Mouse (Mus musculus) limb, embryonic 13.5 days (tissue): Measurements from ENCODE around the gene Tmem206. TPM values are rescaled to one million over a fixed set of nuclear protein-coding genes. Genes with fewer than 3 reads are reported as not detected.

Experiments used
- ATAC-seq: fragments of 200-750 bp; cut with Nextera tagmentation; 2 replicates; pipeline ENCODE4 v1.8.0; 2017; ENCODE audit warnings: low read depth, moderate number of reproducible peaks, moderate TSS enrichment; ENCODE audit not compliant: low FRiP score
- H3K27ac ChIP-seq: fragments of 300-500 bp; sonication (generic); 2 replicates; pipeline ENCODE4 v1.5.1; 2015; ENCODE audit warnings: inconsistent platforms, mild to moderate bottlenecking, moderate library complexity
- H3K27me3 ChIP-seq: fragments of 300-500 bp; sonication (generic); 2 replicates; pipeline ENCODE4 v1.6.1; 2015; ENCODE audit warnings: mild to moderate bottlenecking, inconsistent platforms
- H3K36me3 ChIP-seq: fragments of 300-500 bp; sonication (generic); 2 replicates; pipeline ENCODE4 v1.6.1; 2015; ENCODE audit warnings: inconsistent platforms, mild to moderate bottlenecking, moderate library complexity
- H3K4me1 ChIP-seq: fragments of 300-500 bp; sonication (generic); 2 replicates; pipeline ENCODE4 v1.6.1; 2015; ENCODE audit warnings: inconsistent platforms
- H3K4me2 ChIP-seq: fragments of 300-500 bp; sonication (generic); replicated peaks from 2 replicates; pipeline ENCODE4 v1.6.1; 2015; ENCODE audit warnings: inconsistent platforms, mild to moderate bottlenecking, moderate library complexity
- H3K4me3 ChIP-seq: fragments of 300-500 bp; sonication (generic); 2 replicates; pipeline ENCODE4 v1.5.1; 2015; ENCODE audit warnings: moderate library complexity, mild to moderate bottlenecking, inconsistent platforms
- H3K9ac ChIP-seq: fragments of 300-500 bp; sonication (generic); 2 replicates; pipeline ENCODE4 v1.6.1; 2015; ENCODE audit warnings: mild to moderate bottlenecking, inconsistent platforms
- H3K9me3 ChIP-seq: fragments of 300-500 bp; sonication (generic); 2 replicates; pipeline ENCODE4 v1.6.1; 2016; ENCODE audit warnings: inconsistent platforms
- WGBS: fragments of 180-500 bp; shearing (Covaris S2); methylation state at CpG from one replicate; pipeline ENCODE4 v1.1.7; 2015; 5-methylcytosine and 5-hydroxymethylcytosine counted together
- polyA plus RNA-seq: library from polyadenylated mRNA; unstranded; fragments of >200 nt; fragmentation: Nextera tagmentation; extraction: Ambion mirVana; gene quantifications from 2 replicates; pipeline ENCODE4 v1.2.1, GENCODE M21; 2015

Tmem206 gene
- polyA plus RNA-seq, result 20.7 and 21.5 TPM in 2 replicates

DNA sequence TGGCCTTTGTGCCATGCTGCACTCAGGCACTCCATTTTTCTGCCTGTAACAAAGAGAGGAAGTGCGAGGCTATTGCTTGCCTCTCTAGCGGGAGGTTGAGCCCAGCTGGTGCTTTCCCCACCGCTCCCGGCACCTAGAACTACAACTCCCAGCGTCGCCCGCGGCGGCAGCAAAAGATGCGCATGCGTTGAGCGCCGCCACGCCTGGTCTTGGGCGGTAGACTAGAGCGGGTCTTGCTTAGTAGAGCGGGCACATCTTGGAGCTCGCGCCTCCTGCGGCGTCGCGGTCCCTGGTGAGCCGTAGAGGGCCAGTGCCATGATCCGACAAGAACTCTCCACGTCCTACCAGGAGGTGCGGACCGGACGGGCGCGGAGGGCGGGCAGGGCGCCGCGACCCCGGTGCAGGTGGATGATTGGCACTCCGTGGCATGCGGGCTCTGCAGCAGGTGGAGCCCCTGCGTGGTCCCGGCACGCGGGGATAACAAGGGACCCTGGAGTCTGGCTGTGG is at the start of gene Tmem206:
Tmem206 (plus strand) TSS at position 187 of the 507 bp plus-strand sequence.
- no peaks in the 10 kb centered on the region for H3K9me3 ChIP-seq
- no peaks in the 10 kb centered on the region for H3K27me3 ChIP-seq
- H3K4me3 ChIP-seq, result peak within 1 kb of the TSS; percentile 73
- WGBS, result under 1% methylated on average over 42 of the region's 42 CpGs
- peaks cover 21% of the 10 kb centered on the region for H3K4me1 ChIP-seq
- no peak within 1 kb of the TSS for H3K27ac ChIP-seq
- ATAC-seq, result peak; percentile 94
- peak within 1 kb of the TSS; percentile 89 for H3K4me2 ChIP-seq
- 0 out of 2 replicates have a peak, but pooled peaks cover 1% of the 10 kb centered on the region for H3K36me3 ChIP-seq
- peak within 1 kb of the TSS; percentile 81 for H3K9ac ChIP-seq

DNA sequence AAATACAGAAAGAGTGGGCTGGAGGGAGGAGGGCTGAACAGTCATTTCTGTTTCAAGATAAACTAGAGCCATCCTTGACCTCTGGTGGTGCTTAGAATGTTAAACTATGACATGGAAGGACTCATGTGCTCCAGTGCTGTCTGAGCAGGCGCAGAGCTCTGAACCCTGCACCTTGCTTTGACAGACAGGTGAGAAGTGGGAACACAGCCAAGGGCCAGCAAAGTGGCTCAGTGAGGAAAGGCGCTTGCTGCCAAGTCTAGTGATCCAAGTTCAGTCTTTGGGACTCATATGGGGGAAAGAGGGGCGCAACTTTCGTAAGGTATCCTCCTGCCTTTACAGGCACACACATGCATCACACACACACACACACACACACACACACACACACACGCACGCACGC is 49.5 kb upstream of the Tmem206 start:
- Histone ChIP-seq H3K36me3 (no peaks in the 10 kb centered on the region), H3K27ac (no peak overlapping the region), H3K4me1 (no peaks in the 10 kb centered on the region), H3K27me3 (no peaks in the 10 kb centered on the region), H3K9ac (no peak overlapping the region), H3K9me3 (no peaks in the 10 kb centered on the region), H3K4me2 (no peak overlapping the region), H3K4me3 (no peak overlapping the region)
- ATAC-seq, result no peak
- 89% methylated on average over 7 of the region's 7 CpGs for WGBS

DNA sequence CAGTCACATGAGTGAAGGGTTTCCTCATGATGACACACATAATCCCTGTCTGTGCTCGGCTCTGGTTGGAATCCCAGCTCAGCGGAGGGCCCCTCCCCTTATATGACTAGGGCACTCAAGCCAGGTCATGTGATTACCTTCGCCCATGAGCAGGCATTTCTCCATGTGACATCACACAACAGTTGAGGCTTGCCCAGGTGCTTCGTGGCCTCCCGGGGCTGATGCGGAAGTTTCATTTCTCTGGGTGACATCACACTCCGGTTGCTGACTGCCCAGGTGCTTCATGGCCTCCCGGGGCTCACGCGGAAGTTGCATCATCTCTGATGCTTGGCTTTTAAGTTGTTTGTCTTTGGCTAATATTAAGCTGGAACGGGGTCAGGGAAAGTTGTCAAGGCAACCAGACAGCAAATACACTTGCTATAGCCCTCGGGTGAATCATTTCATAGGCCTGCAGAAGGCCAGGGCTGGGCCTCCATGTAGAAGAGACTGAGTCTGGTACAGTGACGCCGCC is 48.1 kb upstream of the Tmem206 start:
- 77% methylated on average over 14 of the region's 14 CpGs for WGBS
- ATAC-seq, result 0 out of 2 replicates have a peak, but pooled peaks have one; percentile 38
- Histone ChIP-seq H3K4me3 (no peak overlapping the region), H3K36me3 (no peaks in the 10 kb centered on the region), H3K9ac (no peak overlapping the region), H3K9me3 (no peaks in the 10 kb centered on the region), H3K27ac (no peak overlapping the region), H3K27me3 (no peaks in the 10 kb centered on the region), H3K4me1 (no peaks in the 10 kb centered on the region), H3K4me2 (no peak overlapping the region)

DNA sequence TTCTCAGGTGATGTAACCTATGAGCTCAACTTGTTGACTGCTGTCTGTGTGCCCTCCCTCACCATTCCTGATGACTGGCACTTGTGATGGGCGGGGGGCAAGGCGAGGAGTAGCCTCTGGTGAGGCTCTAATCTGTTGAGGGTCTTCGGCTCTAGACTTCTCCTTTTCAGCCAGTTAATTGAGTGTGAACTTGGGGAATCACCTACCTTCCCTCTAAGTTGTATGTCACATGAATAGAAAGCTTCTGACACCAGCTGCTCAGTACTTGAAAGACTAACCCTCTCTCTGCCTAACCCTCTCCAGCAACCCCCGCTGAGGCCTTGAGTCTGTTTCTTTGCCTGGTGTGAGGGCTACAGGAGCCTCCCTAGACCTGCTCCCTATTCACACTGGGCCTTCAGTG is 47.4 kb upstream of the Tmem206 start:
- no peaks in the 10 kb centered on the region for H3K9me3 ChIP-seq
- H3K9ac ChIP-seq, result no peak overlapping the region
- ATAC-seq, result no peak
- 72% methylated on average over 4 of the region's 4 CpGs for WGBS
- H3K27ac ChIP-seq, result no peak overlapping the region
- H3K4me1 ChIP-seq, result no peaks in the 10 kb centered on the region
- H3K4me2 ChIP-seq, result no peak overlapping the region
- H3K36me3 ChIP-seq, result no peaks in the 10 kb centered on the region
- H3K4me3 ChIP-seq, result no peak overlapping the region
- H3K27me3 ChIP-seq, result no peaks in the 10 kb centered on the region

DNA sequence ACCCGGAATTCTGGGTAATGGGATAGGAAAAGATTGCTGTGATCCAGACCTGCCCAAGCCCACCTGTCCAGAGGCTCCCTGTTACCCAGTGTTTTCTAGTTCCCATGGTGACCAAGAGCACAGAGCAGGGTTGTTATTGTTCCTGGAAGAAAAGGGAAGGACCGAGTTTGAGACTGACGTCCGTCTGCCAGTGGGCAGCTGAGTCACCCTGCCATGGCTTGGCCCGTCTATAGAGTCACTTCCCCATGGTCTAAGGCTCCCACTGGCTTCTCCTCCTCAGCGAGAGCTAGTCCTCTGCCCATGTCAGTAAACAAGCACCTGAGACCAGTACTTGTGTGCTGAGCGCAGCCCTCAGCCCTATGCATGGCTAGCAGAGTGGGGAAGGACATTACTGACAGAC is 44.5 kb upstream of the Tmem206 start:
- Histone ChIP-seq H3K4me2 (no peak overlapping the region), H3K4me3 (no peak overlapping the region), H3K27me3 (no peaks in the 10 kb centered on the region), H3K27ac (no peak overlapping the region), H3K9me3 (no peaks in the 10 kb centered on the region), H3K4me1 (no peaks in the 10 kb centered on the region), H3K36me3 (no peaks in the 10 kb centered on the region), H3K9ac (no peak overlapping the region)
- WGBS, result 72% methylated on average over 7 of the region's 7 CpGs
- no peak for ATAC-seq

DNA sequence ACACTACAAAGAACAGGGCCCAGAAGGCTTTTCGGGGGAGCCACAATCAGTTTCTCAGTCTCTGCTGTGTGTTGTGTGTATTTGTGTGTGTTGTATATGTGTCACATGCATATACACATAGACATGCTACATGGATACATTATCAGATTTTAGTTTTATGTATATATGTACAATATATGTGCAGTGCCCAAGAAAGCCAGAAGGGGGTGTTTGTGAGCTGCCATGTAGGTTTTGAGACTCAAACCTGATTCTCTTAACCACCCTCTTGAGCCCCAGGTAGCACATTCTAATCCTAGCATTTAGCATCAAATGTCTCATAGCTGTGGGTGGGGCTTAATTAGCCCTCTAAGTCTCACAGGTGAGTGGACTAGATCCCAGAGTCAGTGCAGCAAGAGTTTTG is 43.4 kb upstream of the Tmem206 start:
- Histone ChIP-seq H3K36me3 (no peaks in the 10 kb centered on the region), H3K9ac (no peak overlapping the region), H3K4me1 (no peaks in the 10 kb centered on the region), H3K27me3 (no peaks in the 10 kb centered on the region), H3K4me2 (no peak overlapping the region), H3K4me3 (no peak overlapping the region), H3K9me3 (no peaks in the 10 kb centered on the region), H3K27ac (no peak overlapping the region)
- no peak for ATAC-seq
- 87% methylated on average over 1 of the region's 1 CpGs for WGBS

DNA sequence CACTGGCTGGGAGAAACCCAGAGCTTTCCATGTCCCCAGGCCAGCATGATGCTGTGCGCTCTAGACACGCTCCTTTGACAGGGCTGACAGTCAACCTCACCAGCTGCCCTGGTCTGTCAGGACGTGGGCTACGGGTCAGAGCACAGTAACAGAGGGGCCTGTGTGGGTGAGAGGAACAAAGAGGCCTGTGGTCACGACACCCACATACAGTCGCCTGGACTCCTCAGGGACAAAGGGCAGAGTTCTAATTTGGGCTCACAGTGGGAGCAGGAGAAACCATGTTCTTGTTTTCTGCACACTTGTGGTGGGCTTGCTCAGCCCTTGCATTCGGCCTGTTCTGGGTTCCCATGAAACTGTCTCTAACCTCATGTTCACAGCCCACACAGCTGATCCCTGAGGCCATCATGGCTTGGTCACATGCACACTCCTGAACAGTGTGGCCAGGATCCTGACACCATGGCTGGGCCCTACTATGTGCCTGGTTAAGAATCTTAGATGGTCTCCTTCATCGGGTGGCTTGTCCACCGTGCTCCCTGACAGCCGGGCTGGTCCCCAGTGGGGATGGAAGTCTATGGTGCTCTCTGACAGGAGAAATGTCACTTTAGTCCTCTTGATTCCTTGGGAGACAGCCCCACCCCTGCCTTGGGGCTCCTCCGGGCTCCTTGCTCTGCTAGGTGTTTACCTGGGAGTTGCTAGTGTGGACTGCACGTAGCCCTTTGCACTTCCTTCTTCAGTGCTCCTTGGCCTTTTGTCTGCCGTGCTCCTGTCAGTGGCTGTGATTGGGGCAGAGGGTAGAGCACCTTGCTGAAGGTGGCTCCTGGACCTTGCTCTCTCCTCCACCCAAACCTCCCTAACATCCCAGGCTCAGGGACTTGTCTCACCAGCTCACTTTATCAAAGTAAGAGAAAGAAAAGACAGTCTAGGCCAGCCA is 42.3 kb upstream of the Tmem206 start:
- no peak overlapping the region for H3K4me3 ChIP-seq
- H3K9me3 ChIP-seq, result no peaks in the 10 kb centered on the region
- ATAC-seq, result no peak
- 82% methylated on average over 13 of the region's 13 CpGs for WGBS
- H3K27me3 ChIP-seq, result no peaks in the 10 kb centered on the region
- H3K36me3 ChIP-seq, result no peaks in the 10 kb centered on the region
- no peaks in the 10 kb centered on the region for H3K4me1 ChIP-seq
- no peak overlapping the region for H3K27ac ChIP-seq
- H3K9ac ChIP-seq, result no peak overlapping the region
- no peak overlapping the region for H3K4me2 ChIP-seq

DNA sequence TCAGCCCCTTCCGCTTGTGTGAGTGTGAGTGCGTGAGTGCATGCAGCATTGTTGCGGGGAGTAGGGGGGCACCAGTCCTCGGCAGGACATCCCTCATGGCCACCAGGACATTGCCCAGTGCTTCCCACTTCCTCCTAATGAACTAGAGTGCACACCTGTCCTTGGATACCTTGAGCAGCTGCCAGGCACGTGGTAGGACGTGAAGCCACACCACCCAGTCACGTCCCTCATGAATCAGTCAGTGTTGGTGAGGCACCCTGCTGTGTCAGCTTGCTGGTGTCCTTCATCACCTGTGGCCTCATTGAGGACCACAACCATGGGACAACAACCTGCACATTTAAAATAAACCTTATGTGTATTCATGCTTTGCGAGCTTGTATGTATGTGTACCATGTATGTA is 41.2 kb upstream of the Tmem206 start:
- ATAC-seq, result no peak
- H3K9me3 ChIP-seq, result no peaks in the 10 kb centered on the region
- no peaks in the 10 kb centered on the region for H3K36me3 ChIP-seq
- H3K4me1 ChIP-seq, result no peaks in the 10 kb centered on the region
- no peak overlapping the region for H3K27ac ChIP-seq
- no peaks in the 10 kb centered on the region for H3K27me3 ChIP-seq
- H3K9ac ChIP-seq, result no peak overlapping the region
- H3K4me2 ChIP-seq, result no peak overlapping the region
- H3K4me3 ChIP-seq, result no peak overlapping the region
- 89% methylated on average over 8 of the region's 8 CpGs for WGBS

DNA sequence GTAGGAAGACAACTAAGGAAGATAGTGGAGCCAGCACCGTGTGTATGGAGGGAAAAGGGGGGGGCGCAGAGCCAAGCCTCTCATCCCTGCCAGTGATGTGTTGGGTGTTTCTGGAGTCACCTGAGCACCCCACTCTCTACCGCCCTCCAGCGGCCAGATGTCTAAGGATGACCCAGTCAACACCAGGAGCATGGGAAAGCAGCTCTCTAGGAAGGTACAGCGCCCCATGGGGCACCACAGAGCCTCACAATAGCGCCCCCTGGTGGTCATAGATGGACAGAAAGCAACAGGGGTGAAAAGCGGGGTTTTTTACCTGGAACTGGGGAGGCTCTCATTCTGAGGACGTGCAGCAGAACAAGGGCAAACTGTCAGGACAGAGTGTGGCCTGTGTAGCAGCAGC is 37.0 kb upstream of the Tmem206 start:
- H3K4me3 ChIP-seq, result no peak overlapping the region
- no peak overlapping the region for H3K27ac ChIP-seq
- ATAC-seq, result no peak
- H3K36me3 ChIP-seq, result no peaks in the 10 kb centered on the region
- H3K27me3 ChIP-seq, result no peaks in the 10 kb centered on the region
- H3K9ac ChIP-seq, result no peak overlapping the region
- no peaks in the 10 kb centered on the region for H3K4me1 ChIP-seq
- no peaks in the 10 kb centered on the region for H3K9me3 ChIP-seq
- H3K4me2 ChIP-seq, result no peak overlapping the region
- WGBS, result 34% methylated on average over 8 of the region's 8 CpGs

DNA sequence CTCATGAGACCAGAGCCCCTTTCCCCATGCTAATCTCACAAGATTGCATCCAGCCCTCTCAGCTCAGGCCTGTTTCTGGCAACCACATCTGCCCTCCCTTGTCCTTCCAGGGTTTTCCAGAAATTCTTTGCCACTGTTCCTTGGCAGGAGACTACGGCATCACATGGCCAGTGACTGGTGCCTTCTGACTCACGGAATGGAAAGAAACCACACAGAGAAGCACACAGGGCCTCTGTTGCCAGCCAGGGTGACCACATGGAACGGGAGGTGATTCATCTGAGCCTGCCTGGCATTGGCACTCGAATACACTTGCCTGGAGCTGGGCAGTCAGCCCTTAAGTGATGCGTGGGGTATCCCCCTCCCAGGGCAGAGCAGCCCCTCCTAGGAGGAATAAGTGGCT is 33.4 kb upstream of the Tmem206 start:
- WGBS, result 57% methylated on average over 5 of the region's 5 CpGs
- Histone ChIP-seq H3K4me3 (no peak overlapping the region), H3K9ac (no peak overlapping the region), H3K36me3 (no peaks in the 10 kb centered on the region), H3K4me1 (no peaks in the 10 kb centered on the region), H3K27me3 (no peaks in the 10 kb centered on the region), H3K27ac (no peak overlapping the region), H3K9me3 (no peaks in the 10 kb centered on the region), H3K4me2 (no peak overlapping the region)
- ATAC-seq, result no peak

DNA sequence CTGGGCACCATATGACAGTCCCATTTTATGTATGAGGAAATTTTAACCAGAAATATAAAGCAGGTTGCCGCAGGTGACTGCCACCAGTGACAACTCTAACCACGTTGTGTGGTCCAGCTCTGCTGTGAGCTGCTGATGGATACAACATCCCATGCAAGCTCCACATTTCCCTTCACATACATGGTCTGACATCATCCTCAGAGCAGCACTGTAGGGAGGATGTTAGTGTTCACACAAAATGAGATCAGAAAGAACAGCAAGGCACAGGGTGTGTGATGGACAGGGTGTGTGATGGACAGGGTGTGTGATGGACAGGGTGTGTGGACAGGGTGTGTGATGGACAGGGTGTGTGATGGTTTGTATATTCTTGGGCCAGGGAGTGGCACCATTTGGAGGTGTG is 32.7 kb upstream of the Tmem206 start:
- no peaks in the 10 kb centered on the region for H3K36me3 ChIP-seq
- H3K4me3 ChIP-seq, result no peak overlapping the region
- H3K9me3 ChIP-seq, result no peaks in the 10 kb centered on the region
- H3K27me3 ChIP-seq, result no peaks in the 10 kb centered on the region
- no peak for ATAC-seq
- no peak overlapping the region for H3K4me2 ChIP-seq
- no peak overlapping the region for H3K27ac ChIP-seq
- H3K4me1 ChIP-seq, result no peaks in the 10 kb centered on the region
- H3K9ac ChIP-seq, result no peak overlapping the region
- WGBS, result 92% methylated on average over 2 of the region's 2 CpGs

DNA sequence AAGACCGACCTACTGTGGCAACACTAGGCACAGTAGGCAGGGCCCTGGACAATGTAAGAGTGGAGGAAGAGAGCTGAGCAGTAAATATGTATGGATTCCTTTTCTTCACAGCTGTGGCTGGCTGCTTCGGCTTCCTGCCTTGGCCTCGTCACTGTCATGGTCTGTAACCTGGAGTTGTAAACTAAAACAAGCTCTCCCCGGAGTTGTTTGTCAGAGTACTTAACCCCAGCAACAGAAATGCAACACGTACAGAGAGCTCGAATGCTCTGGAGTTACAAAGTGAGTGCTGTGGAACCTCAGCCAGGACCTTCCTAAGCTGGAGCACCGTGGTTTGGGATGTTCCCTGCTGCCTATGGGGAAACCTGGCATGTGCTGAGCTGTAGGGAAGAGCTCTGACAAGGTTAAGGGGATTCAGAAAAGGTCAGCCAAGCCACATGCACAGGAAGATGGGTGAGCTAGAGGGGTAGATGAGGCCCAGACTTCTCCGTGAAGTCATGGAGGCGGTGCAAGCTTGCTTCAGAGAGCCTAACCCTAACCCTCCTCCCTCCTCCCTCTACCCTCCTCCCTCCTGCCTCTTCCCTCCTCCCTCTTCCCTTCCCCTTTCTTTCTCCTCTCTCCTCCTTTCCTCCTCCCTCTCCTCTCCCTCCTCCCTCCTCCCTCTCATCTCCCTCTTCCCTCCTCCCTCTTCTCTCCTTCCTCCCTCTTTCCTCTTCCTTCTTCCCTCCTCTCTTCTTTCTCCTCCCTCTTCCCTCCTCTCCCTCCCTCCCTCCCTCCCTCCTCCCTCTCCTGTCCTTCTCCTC is 31.5 kb upstream of the Tmem206 start:
- no peaks in the 10 kb centered on the region for H3K9me3 ChIP-seq
- H3K36me3 ChIP-seq, result no peaks in the 10 kb centered on the region
- no peak overlapping the region for H3K4me3 ChIP-seq
- WGBS, result 51% methylated on average over 9 of the region's 9 CpGs
- H3K27me3 ChIP-seq, result no peaks in the 10 kb centered on the region
- H3K4me2 ChIP-seq, result no peak overlapping the region
- H3K9ac ChIP-seq, result no peak overlapping the region
- H3K27ac ChIP-seq, result no peak overlapping the region
- H3K4me1 ChIP-seq, result 0 out of 2 replicates have a peak, but pooled peaks cover 3% of the 10 kb centered on the region
- no peak for ATAC-seq
